Mouse (Mus musculus): ENCODE results near the gene Nlrp3. TPM values are rescaled to one million over a fixed set of nuclear protein-coding genes. Genes with fewer than 3 reads are reported as not detected.

The Nlrp3 gene
- polyA plus RNA-seq, 1 experiment from 2014 or later, result 0.21 TPM

DNA sequence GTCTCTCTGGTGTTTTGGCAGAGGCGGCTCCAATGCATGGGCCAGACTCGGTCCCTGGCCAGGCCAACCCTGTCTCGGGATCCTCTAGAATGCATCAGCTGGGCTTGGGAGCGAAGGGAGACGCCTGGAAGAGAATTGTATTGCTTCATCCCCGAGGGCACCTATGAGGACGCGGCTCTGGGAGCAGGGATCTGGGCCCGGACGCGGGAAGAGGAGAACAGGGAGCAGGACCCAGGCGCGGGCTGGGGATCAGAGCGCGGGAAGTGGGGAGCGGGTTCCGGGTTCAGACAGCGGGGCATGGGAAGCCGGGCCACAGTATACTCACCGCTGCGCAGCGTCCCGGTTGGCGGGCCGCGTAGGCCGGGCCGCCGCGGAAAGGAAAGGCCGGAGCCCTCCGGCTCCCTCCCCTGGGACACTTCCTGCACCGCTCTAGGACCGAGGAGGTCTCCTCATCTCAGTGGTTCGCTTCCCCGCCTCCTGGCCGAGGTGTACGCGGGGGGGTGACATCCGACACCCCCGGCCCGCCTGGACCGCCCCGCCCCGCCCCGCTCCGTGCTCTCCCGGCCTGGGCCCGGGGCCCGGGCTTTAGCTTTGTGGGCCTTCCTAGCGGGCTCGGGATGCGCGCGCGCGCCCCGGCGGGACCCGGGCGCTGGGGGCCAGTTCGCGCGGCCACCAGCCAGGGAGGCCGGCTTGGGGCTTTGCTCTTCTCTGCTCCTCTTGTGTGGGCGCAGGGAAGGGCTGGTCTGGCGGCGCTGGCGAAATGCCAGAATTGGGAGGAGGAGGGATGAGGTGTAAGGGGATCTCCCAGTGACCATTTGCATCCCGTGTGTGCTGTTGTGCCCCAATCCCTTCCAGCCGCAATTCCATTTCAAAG is 35.3 kb upstream of the Nlrp3 start:
- Histone ChIP-seq H3K4me3 (ENCODE audit: low read depth, low read length) (peak overlapping the region; percentile 88), H3K9ac (ENCODE audit: low read length) (peak overlapping the region; percentile 94), H3K4me1 (replicated peaks; ENCODE audit: control insufficient read depth, insufficient read depth) (peaks cover 6% of the 10 kb centered on the region; the same call in 1 of the 2 replicates), H3K36me3 (ENCODE audit: control insufficient read depth, insufficient read depth, low read length) (peaks cover 9% of the 10 kb centered on the region; the same call in 1 of the 2 replicates), H3K4me2 (replicated peaks; ENCODE audit: low read depth) (peak overlapping the region; percentile 84), H3K9me3 (ENCODE audit: control insufficient read depth, low read length) (no peaks in the 10 kb centered on the region), H3K27ac (replicated peaks) (peak overlapping the region; percentile 88), H3K27me3 (ENCODE audit: control insufficient read depth, insufficient read depth, low read length) (no peaks in the 10 kb centered on the region)
- ATAC-seq (ENCODE audit: low FRiP score, low TSS enrichment) (peak; percentile 93), DNase-seq (ENCODE audit: low spot score) (peak; percentile 91)
- WGBS, result under 1% methylated on average over 51 of the region's 71 CpGs
- TF ChIP-seq EP300 (optimal IDR thresholded peaks at IDR 0.05) (no peak), CTCF (IDR thresholded peaks at IDR 0.05; ENCODE audit: low read depth) (peak; percentile 6; the same call in 1 of the 2 replicates)

DNA sequence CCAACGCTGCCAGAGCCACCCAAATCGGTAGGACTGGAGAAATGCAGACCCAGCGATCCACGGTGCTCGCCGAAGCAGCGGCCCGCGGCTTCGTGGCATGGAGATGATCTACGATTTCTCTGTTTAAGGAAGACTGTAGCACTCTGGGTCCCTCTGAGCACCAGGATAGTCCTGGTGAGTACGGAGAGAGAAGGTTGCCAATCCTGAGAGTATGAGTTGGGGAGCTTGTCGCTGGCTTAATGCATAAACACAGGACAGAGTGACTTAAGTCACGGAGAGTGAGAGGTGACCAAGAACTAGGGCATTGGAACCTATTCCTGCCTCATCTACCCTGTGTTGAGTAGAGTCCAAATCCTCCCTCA is 34.7 kb upstream of the Nlrp3 start:
- peaks cover 9% of the 10 kb centered on the region; the same call in 1 of the 2 replicates for H3K36me3 ChIP-seq (ENCODE audit: control insufficient read depth, insufficient read depth, low read length)
- 2% methylated on average over 14 of the region's 14 CpGs for WGBS
- no peak for DNase-seq (ENCODE audit: low spot score)
- no peak for TF ChIP-seq CTCF (IDR thresholded peaks at IDR 0.05; ENCODE audit: low read depth)
- no peak for TF ChIP-seq EP300 (optimal IDR thresholded peaks at IDR 0.05)
- ATAC-seq (ENCODE audit: low FRiP score, low TSS enrichment), result peak; percentile 3; the same call in 1 of the 2 replicates
- H3K9ac ChIP-seq (ENCODE audit: low read length), result peak overlapping the region; percentile 94
- peak overlapping the region; percentile 88 for H3K4me3 ChIP-seq (ENCODE audit: low read depth, low read length)
- peak overlapping the region; percentile 84 for H3K4me2 ChIP-seq (replicated peaks; ENCODE audit: low read depth)
- H3K27ac ChIP-seq (replicated peaks), result peak overlapping the region; percentile 88
- peaks cover 6% of the 10 kb centered on the region; the same call in 1 of the 2 replicates for H3K4me1 ChIP-seq (replicated peaks; ENCODE audit: control insufficient read depth, insufficient read depth)
- H3K9me3 ChIP-seq (ENCODE audit: control insufficient read depth, low read length), result no peaks in the 10 kb centered on the region
- no peaks in the 10 kb centered on the region for H3K27me3 ChIP-seq (ENCODE audit: control insufficient read depth, insufficient read depth, low read length)

DNA sequence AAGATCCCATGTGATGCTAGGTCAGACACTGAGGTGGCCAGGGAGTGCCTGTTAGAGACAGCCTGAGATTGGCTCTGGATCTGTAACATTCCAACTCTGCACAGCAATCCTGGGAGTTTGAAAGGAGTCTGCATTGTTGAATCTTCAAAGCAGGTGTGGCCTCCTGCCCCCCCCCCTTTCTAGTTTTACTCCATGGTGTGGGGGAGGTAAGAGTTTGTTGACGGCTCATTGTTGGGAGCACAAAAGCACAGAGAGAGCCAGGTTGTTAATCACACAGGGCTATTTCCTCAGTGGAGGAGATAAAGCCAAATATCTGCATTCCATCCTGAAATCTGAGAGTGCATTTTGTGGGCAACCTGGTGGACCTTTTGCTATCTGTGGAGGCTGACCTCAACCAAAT is 29.8 kb upstream of the Nlrp3 start:
- ATAC-seq (ENCODE audit: low FRiP score, low TSS enrichment) (no peak), DNase-seq (ENCODE audit: low spot score) (no peak)
- Histone ChIP-seq H3K4me1 (replicated peaks; ENCODE audit: control insufficient read depth, insufficient read depth) (peaks cover 6% of the 10 kb centered on the region; the same call in 1 of the 2 replicates), H3K9me3 (ENCODE audit: control insufficient read depth, low read length) (no peaks in the 10 kb centered on the region), H3K4me3 (ENCODE audit: low read depth, low read length) (no peak overlapping the region), H3K27ac (replicated peaks) (no peak overlapping the region), H3K36me3 (ENCODE audit: control insufficient read depth, insufficient read depth, low read length) (no peaks in the 10 kb centered on the region), H3K27me3 (ENCODE audit: control insufficient read depth, insufficient read depth, low read length) (no peaks in the 10 kb centered on the region), H3K4me2 (replicated peaks; ENCODE audit: low read depth) (no peak overlapping the region), H3K9ac (ENCODE audit: low read length) (no peak overlapping the region)
- WGBS, result 67% methylated on average over 1 of the region's 1 CpGs
- TF ChIP-seq CTCF (IDR thresholded peaks at IDR 0.05; ENCODE audit: low read depth) (no peak), EP300 (optimal IDR thresholded peaks at IDR 0.05) (no peak)

DNA sequence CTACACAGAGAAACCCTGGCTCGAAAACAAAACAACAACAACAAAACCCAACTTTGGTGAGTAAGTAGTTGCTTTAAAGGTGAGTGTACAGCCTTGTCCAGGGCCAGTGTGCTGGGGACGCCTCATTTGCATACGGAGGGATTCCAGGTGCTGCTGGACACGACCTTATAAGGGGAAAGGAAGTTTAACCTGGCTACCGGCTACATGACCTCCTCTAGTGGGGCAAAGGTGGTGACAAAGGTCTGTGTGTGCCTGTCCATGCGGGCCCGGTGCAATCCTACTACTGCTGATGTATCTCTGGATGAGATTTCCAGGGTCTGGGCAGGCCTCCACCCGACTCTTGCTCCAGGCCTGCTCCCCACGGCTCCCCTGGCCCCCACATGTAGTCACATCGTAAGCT is 28.6 kb upstream of the Nlrp3 start:
- Histone ChIP-seq H3K4me1 (replicated peaks; ENCODE audit: control insufficient read depth, insufficient read depth) (no peaks in the 10 kb centered on the region), H3K4me2 (replicated peaks; ENCODE audit: low read depth) (no peak overlapping the region), H3K36me3 (ENCODE audit: control insufficient read depth, insufficient read depth, low read length) (no peaks in the 10 kb centered on the region), H3K4me3 (ENCODE audit: low read depth, low read length) (no peak overlapping the region), H3K9ac (ENCODE audit: low read length) (no peak overlapping the region), H3K27me3 (ENCODE audit: control insufficient read depth, insufficient read depth, low read length) (no peaks in the 10 kb centered on the region), H3K27ac (replicated peaks) (no peak overlapping the region), H3K9me3 (ENCODE audit: control insufficient read depth, low read length) (no peaks in the 10 kb centered on the region)
- no peak for ATAC-seq (ENCODE audit: low FRiP score, low TSS enrichment)
- DNase-seq (ENCODE audit: low spot score), result no peak
- TF ChIP-seq CTCF (IDR thresholded peaks at IDR 0.05; ENCODE audit: low read depth) (no peak), EP300 (optimal IDR thresholded peaks at IDR 0.05) (no peak)
- 86% methylated on average over 10 of the region's 10 CpGs for WGBS

DNA sequence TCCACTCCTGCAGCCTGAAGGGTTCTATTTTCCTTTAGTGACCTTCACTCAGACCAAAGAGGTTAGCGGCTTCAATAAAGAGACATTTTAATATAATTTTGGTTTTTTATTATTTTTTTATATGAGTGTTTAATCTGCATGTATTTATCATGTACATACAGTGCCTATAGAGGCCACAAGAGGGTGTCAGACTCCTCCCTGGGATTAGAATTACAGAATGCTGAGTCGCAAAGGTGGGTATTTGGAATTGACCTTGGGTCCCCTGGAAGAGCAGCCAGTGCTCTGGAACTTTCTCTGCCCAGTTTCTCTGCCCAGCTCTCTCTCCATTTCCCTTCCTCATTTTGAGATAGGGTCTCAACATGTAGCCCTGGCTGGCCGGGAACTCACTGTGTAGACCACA is 27.8 kb upstream of the Nlrp3 start:
- Histone ChIP-seq H3K9ac (ENCODE audit: low read length) (no peak overlapping the region), H3K4me3 (ENCODE audit: low read depth, low read length) (no peak overlapping the region), H3K27ac (replicated peaks) (no peak overlapping the region), H3K4me2 (replicated peaks; ENCODE audit: low read depth) (no peak overlapping the region), H3K9me3 (ENCODE audit: control insufficient read depth, low read length) (no peaks in the 10 kb centered on the region), H3K4me1 (replicated peaks; ENCODE audit: control insufficient read depth, insufficient read depth) (no peaks in the 10 kb centered on the region), H3K27me3 (ENCODE audit: control insufficient read depth, insufficient read depth, low read length) (no peaks in the 10 kb centered on the region), H3K36me3 (ENCODE audit: control insufficient read depth, insufficient read depth, low read length) (no peaks in the 10 kb centered on the region)
- WGBS, result 77% methylated on average over 3 of the region's 3 CpGs
- DNase-seq (ENCODE audit: low spot score) (no peak), ATAC-seq (ENCODE audit: low FRiP score, low TSS enrichment) (no peak)
- TF ChIP-seq EP300 (optimal IDR thresholded peaks at IDR 0.05), result no peak
- TF ChIP-seq CTCF (IDR thresholded peaks at IDR 0.05; ENCODE audit: low read depth), result peak; percentile 59

DNA sequence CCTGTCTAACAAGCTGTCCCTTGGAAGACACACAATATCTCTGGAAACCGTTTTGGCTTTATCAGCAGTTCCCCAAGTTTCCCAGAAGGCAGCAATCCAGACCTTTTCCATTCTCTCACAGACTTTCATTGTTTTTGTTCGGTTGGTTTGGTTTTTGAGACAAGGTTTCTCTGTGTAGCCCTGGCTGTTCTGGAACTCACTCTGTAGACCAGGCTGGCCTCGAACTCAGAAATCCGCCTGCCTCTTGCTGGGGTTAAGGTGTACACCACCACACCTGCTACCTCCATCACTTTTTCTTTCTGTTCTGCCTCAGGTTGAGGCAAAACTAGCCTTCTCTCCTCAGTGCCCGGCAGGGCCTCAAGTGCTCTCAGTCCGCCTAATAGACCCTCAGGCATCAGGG is 27.0 kb upstream of the Nlrp3 start:
- no peak overlapping the region for H3K4me3 ChIP-seq (ENCODE audit: low read depth, low read length)
- no peaks in the 10 kb centered on the region for H3K36me3 ChIP-seq (ENCODE audit: control insufficient read depth, insufficient read depth, low read length)
- 59% methylated on average over 6 of the region's 6 CpGs for WGBS
- DNase-seq (ENCODE audit: low spot score) (no peak), ATAC-seq (ENCODE audit: low FRiP score, low TSS enrichment) (no peak)
- H3K9ac ChIP-seq (ENCODE audit: low read length), result no peak overlapping the region
- no peaks in the 10 kb centered on the region for H3K4me1 ChIP-seq (replicated peaks; ENCODE audit: control insufficient read depth, insufficient read depth)
- TF ChIP-seq EP300 (optimal IDR thresholded peaks at IDR 0.05) (no peak), CTCF (IDR thresholded peaks at IDR 0.05; ENCODE audit: low read depth) (no peak)
- no peaks in the 10 kb centered on the region for H3K9me3 ChIP-seq (ENCODE audit: control insufficient read depth, low read length)
- no peaks in the 10 kb centered on the region for H3K27me3 ChIP-seq (ENCODE audit: control insufficient read depth, insufficient read depth, low read length)
- no peak overlapping the region for H3K4me2 ChIP-seq (replicated peaks; ENCODE audit: low read depth)
- no peak overlapping the region; the same call in 1 of the 2 replicates for H3K27ac ChIP-seq (replicated peaks)
